Mouse (Mus musculus): ENCODE measurements around the gene Eif1ax. TPM values are rescaled to one million over a fixed set of nuclear protein-coding genes. Genes with fewer than 3 reads are reported as not detected.

Gene Eif1ax
- 96.1 TPM for polyA plus RNA-seq (2014; fragmentation: Illumina TruSeq; extraction: RNeasy Lipid Tissue Mini Kit (QIAGEN cat#74804); ENCODE audit: low read depth, low replicate concordance)

GRCm38 (mm10) chrX:159371831-159372752 lies at the start of gene Eif1ax:
TSS of gene Eif1ax (plus strand) at chrX:159372178.

GRCm38 (mm10) chrX:159414130-159414828 lies 42.3 kb downstream of the Eif1ax start, which contains the start of gene Map7d2:
TSS of gene Map7d2 (plus strand) at chrX:159414572.

Other genes with a start within 250 kb of the Eif1ax start
- gene Rps6ka3, start 161.9 kb upstream of the Eif1ax start, polyA plus RNA-seq (2014; fragmentation: Illumina TruSeq; extraction: RNeasy Lipid Tissue Mini Kit (QIAGEN cat#74804); ENCODE audit: low read depth, low replicate concordance) = 301 TPM
- gene Map7d2, start 42.4 kb downstream of the Eif1ax start, polyA plus RNA-seq (2014; fragmentation: Illumina TruSeq; extraction: RNeasy Lipid Tissue Mini Kit (QIAGEN cat#74804); ENCODE audit: low read depth, low replicate concordance) = 2.8 TPM
- 64.3 TPM for gene Bclaf3, start 154.5 kb downstream of the Eif1ax start, polyA plus RNA-seq (2014; fragmentation: Illumina TruSeq; extraction: RNeasy Lipid Tissue Mini Kit (QIAGEN cat#74804); ENCODE audit: low read depth, low replicate concordance)